Comparison of ENCODE assay signal across 29 mouse cellular contexts in the genomic region with DNA sequence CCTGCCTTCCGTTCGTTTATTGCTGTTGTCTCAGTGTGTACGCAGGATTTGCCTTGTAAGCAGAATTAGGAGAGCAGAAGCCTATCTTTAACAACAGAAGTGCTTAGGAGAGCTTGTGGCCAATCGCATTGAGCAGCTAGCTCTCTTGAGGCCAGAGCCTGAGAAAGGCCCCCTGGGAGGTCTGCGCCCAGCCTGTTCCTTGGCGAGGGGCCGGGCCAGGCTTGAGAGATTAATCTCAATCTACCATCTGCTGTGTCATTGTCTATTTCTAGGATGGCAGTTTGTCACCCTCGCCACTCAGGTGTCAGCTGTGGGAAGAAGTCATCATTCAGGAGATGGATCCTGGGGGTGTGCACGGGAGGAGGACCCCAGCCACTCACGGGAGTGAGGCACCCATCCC. TPM values are rescaled to one million over a fixed set of nuclear protein-coding genes. Genes with fewer than 3 reads are reported as not detected.
DNase-seq lines count a peak whose midpoint lies in the region; ATAC-seq and TF ChIP-seq lines count a peak whose summit lies in the region.
"Had no signal": no experiment of that assay in that cellular context is flagged by ENCODE, and none has a peak within 500 bp of the region (broad histone marks: within the 10 kb centered on the region; RNA-seq: fewer than 3 reads in every experiment).

No protein-coding gene starts in this region.

- no peak for ATAC-seq in embryonic facial prominence, embryonic 14.5 days (ENCODE audit: low read depth)
- 0 out of 2 replicates have a peak, but pooled peaks have one; percentile 34 for ATAC-seq in neural tube, embryonic 12.5 days (ENCODE audit: low FRiP score, low read depth)
- peak; percentile 47; the same call in 1 of the 2 replicates for ATAC-seq in liver, embryonic 14.5 days (ENCODE audit: insufficient read depth)
- no peak for ATAC-seq in midbrain, embryonic 16.5 days
- ATAC-seq: activated CD4-positive, CD25-positive, alpha-beta regulatory T cell, adult 4 months; Patski had no signal

- no peak for TF ChIP-seq CTCF in liver, embryonic 14.5 days (IDR thresholded peaks at IDR 0.05; ENCODE audit: low read depth)

- no peaks in the 10 kb centered on the region for H3K9me3 ChIP-seq in embryonic facial prominence, embryonic 14.5 days (ENCODE audit: control insufficient read depth, low read length)
- no peaks in the 10 kb centered on the region for H3K9me3 ChIP-seq in embryonic facial prominence, embryonic 10.5 days
- no peaks in the 10 kb centered on the region for H3K9me3 ChIP-seq in neural tube, embryonic 12.5 days
- H3K9me3 ChIP-seq in liver, embryonic 14.5 days (ENCODE audit: control insufficient read depth, low read length), result no peaks in the 10 kb centered on the region
- peaks cover 3% of the 10 kb centered on the region; the same call in 1 of the 2 replicates for H3K9me3 ChIP-seq in midbrain, embryonic 16.5 days (replicated peaks; ENCODE audit: control insufficient read depth, low read length, poor library complexity, severe bottlenecking)
- H3K9me3 ChIP-seq: embryonic facial prominence, embryonic 13.5 days; heart, embryonic 15.5 days; limb, embryonic 10.5 days; midbrain, embryonic 10.5 days; stomach, embryonic 15.5 days had no signal

- TF ChIP-seq EP300 in liver, embryonic 14.5 days (IDR thresholded peaks at IDR 0.05; ENCODE audit: low read depth), result no peak

- intact Hi-C loops in left cerebral cortex, postnatal 36 days (cut with DNase I), result no loop called here

- H3K4me3 ChIP-seq in embryonic facial prominence, embryonic 14.5 days (ENCODE audit: low read depth, low read length), result no peak overlapping the region
- no peak overlapping the region for H3K4me3 ChIP-seq in embryonic facial prominence, embryonic 10.5 days
- no peak overlapping the region for H3K4me3 ChIP-seq in neural tube, embryonic 12.5 days
- no peak overlapping the region for H3K4me3 ChIP-seq in liver, embryonic 14.5 days (ENCODE audit: insufficient read depth in 1 of 2, low read depth in 2 of 2, low read length in 2 of 2)
- H3K4me3 ChIP-seq in midbrain, embryonic 16.5 days (ENCODE audit: low read depth, low read length), result no peak overlapping the region
- H3K4me3 ChIP-seq: embryonic facial prominence, embryonic 13.5 days; heart, embryonic 15.5 days; limb, embryonic 10.5 days; midbrain, embryonic 10.5 days; stomach, embryonic 15.5 days had no signal

- WGBS in embryonic facial prominence, embryonic 14.5 days, result 78% methylated on average over 10 of the region's 10 CpGs
- 80% methylated on average over 10 of the region's 10 CpGs for WGBS in embryonic facial prominence, embryonic 10.5 days
- 56% methylated on average over 10 of the region's 10 CpGs for WGBS in neural tube, embryonic 12.5 days
- WGBS in liver, embryonic 14.5 days (ENCODE audit: insufficient replicate concordance), result 22% methylated on average over 10 of the region's 10 CpGs
- WGBS in midbrain, embryonic 16.5 days, result 62% methylated on average over 10 of the region's 10 CpGs

- no peak overlapping the region for H3K4me2 ChIP-seq in embryonic facial prominence, embryonic 14.5 days (ENCODE audit: low read depth, low read length)
- H3K4me2 ChIP-seq in neural tube, embryonic 12.5 days (replicated peaks), result no peak overlapping the region
- H3K4me2 ChIP-seq in liver, embryonic 14.5 days (ENCODE audit: low read depth), result no peak overlapping the region
- H3K4me2 ChIP-seq in midbrain, embryonic 16.5 days (ENCODE audit: low read length), result no peak overlapping the region
- H3K4me2 ChIP-seq: embryonic facial prominence, embryonic 13.5 days; heart, embryonic 15.5 days; stomach, embryonic 15.5 days had no signal

- no peaks in the 10 kb centered on the region for H3K4me1 ChIP-seq in embryonic facial prominence, embryonic 14.5 days (ENCODE audit: control insufficient read depth, insufficient read depth, low read length)
- H3K4me1 ChIP-seq in embryonic facial prominence, embryonic 10.5 days, result no peaks in the 10 kb centered on the region
- H3K4me1 ChIP-seq in neural tube, embryonic 12.5 days, result peaks cover 7% of the 10 kb centered on the region
- H3K4me1 ChIP-seq in liver, embryonic 14.5 days (replicated peaks; ENCODE audit: control insufficient read depth in 2 of 2, insufficient read depth in 2 of 2, low read length in 1 of 2), result no peaks in the 10 kb centered on the region
- peaks cover 2% of the 10 kb centered on the region; the same call in 1 of the 2 replicates for H3K4me1 ChIP-seq in midbrain, embryonic 16.5 days (ENCODE audit: control insufficient read depth, insufficient read depth, low read length)
- H3K4me1 ChIP-seq: embryonic facial prominence, embryonic 13.5 days; heart, embryonic 15.5 days; limb, embryonic 10.5 days; stomach, embryonic 15.5 days had no signal

- no peaks in the 10 kb centered on the region for H3K36me3 ChIP-seq in embryonic facial prominence, embryonic 14.5 days (ENCODE audit: control insufficient read depth, insufficient read depth, low read length)
- H3K36me3 ChIP-seq in embryonic facial prominence, embryonic 10.5 days (replicated peaks), result no peaks in the 10 kb centered on the region
- no peaks in the 10 kb centered on the region for H3K36me3 ChIP-seq in neural tube, embryonic 12.5 days
- no peaks in the 10 kb centered on the region for H3K36me3 ChIP-seq in liver, embryonic 14.5 days (replicated peaks; ENCODE audit: control insufficient read depth, insufficient read depth, low read depth)
- H3K36me3 ChIP-seq in midbrain, embryonic 16.5 days (ENCODE audit: control insufficient read depth, insufficient read depth, low read length), result no peaks in the 10 kb centered on the region
- H3K36me3 ChIP-seq: embryonic facial prominence, embryonic 13.5 days; heart, embryonic 15.5 days; limb, embryonic 10.5 days; midbrain, embryonic 10.5 days; stomach, embryonic 15.5 days had no signal

- peak; percentile 16 for DNase-seq in embryonic facial prominence, embryonic 14.5 days (ENCODE audit: low spot score)
- DNase-seq in embryonic facial prominence, embryonic 10.5 days (ENCODE audit: low spot score), result no peak
- DNase-seq in neural tube, embryonic 10.5 days (ENCODE audit: extremely low spot score, low spot score), result no peak
- DNase-seq in liver, embryonic 14.5 days (ENCODE audit: low read depth in 3 of 3, low spot score in 3 of 3), result no peak
- no peak for DNase-seq in left cerebral cortex, postnatal 36 days (ENCODE audit: low spot score in 2 of 2)
- DNase-seq: adrenal gland, postnatal 14 days; cerebellum, adult 9-10 months; heart, adult 18-20 months; right cerebral cortex, adult 18-20 months; spleen, adult 18-20 months; thymus, adult 2 months had no signal

- H3K9ac ChIP-seq in embryonic facial prominence, embryonic 14.5 days (ENCODE audit: low read depth, low read length), result no peak overlapping the region
- no peak overlapping the region for H3K9ac ChIP-seq in neural tube, embryonic 12.5 days
- H3K9ac ChIP-seq in liver, embryonic 14.5 days (replicated peaks), result no peak overlapping the region
- H3K9ac ChIP-seq in midbrain, embryonic 16.5 days (ENCODE audit: low read depth, low read length), result no peak overlapping the region
- H3K9ac ChIP-seq: embryonic facial prominence, embryonic 13.5 days; heart, embryonic 15.5 days; stomach, embryonic 15.5 days had no signal

- no peak overlapping the region for H3K27ac ChIP-seq in embryonic facial prominence, embryonic 14.5 days (replicated peaks; ENCODE audit: low read depth, low read length)
- no peak overlapping the region for H3K27ac ChIP-seq in embryonic facial prominence, embryonic 10.5 days (replicated peaks)
- H3K27ac ChIP-seq in neural tube, embryonic 12.5 days, result no peak overlapping the region
- no peak overlapping the region for H3K27ac ChIP-seq in liver, embryonic 14.5 days
- H3K27ac ChIP-seq in midbrain, embryonic 16.5 days (ENCODE audit: low read length), result no peak overlapping the region
- H3K27ac ChIP-seq: embryonic facial prominence, embryonic 13.5 days; heart, embryonic 15.5 days; limb, embryonic 10.5 days; midbrain, embryonic 10.5 days; stomach, embryonic 15.5 days had no signal

- H3K27me3 ChIP-seq in embryonic facial prominence, embryonic 14.5 days (replicated peaks; ENCODE audit: control insufficient read depth, insufficient read depth, low read length), result no peaks in the 10 kb centered on the region
- no peaks in the 10 kb centered on the region for H3K27me3 ChIP-seq in embryonic facial prominence, embryonic 10.5 days (replicated peaks; ENCODE audit: low read depth, poor library complexity, severe bottlenecking)
- no peaks in the 10 kb centered on the region for H3K27me3 ChIP-seq in neural tube, embryonic 12.5 days (replicated peaks)
- H3K27me3 ChIP-seq in liver, embryonic 14.5 days (ENCODE audit: control insufficient read depth, insufficient read depth, low read length), result no peaks in the 10 kb centered on the region
- H3K27me3 ChIP-seq in midbrain, embryonic 16.5 days (ENCODE audit: control insufficient read depth, insufficient read depth, low read depth, low read length), result no peaks in the 10 kb centered on the region
- H3K27me3 ChIP-seq: embryonic facial prominence, embryonic 13.5 days; heart, embryonic 15.5 days; Patski; stomach, embryonic 15.5 days had no signal

RNA-seq across cellular contexts. Expression of gene Lrrc38, which starts 12.0 kb away (rescaled TPM):
- 2.2 and 2.3 TPM in 2 replicates for polyA plus RNA-seq in embryonic facial prominence, embryonic 14.5 days (2014; fragmentation: Nextera tagmentation; extraction: Ambion mirVana)
- 0.10 TPM in 1 of 2 replicates, not detected in the other for polyA plus RNA-seq in embryonic facial prominence, embryonic 10.5 days (2016; fragmentation: Nextera tagmentation; extraction: Ambion mirVana)
- polyA plus RNA-seq in neural tube, embryonic 12.5 days (2016; fragmentation: Nextera tagmentation; extraction: Ambion mirVana), result 0.79 and 0.86 TPM in 2 replicates
- not detected in 2 replicates for polyA plus RNA-seq in liver, embryonic 14.5 days (2012; rRNA removed)
- polyA plus RNA-seq in liver, embryonic 14.5 days (2014; fragmentation: Nextera tagmentation; extraction: Ambion mirVana), result not detected in 2 replicates
- polyA plus RNA-seq in midbrain, embryonic 16.5 days (2015; fragmentation: Nextera tagmentation; extraction: Ambion mirVana), result 0.40 and 0.52 TPM in 2 replicates
- 1 to 10 TPM; 1.7 to 3.0 TPM for total RNA-seq in left cerebral cortex, postnatal 36 days (2021)
- total RNA-seq: adrenal gland, postnatal 14 days; heart, adult 18-20 months; hematopoietic stem cell, adult 5-6 weeks; monocyte, adult 5-6 weeks; neutrophil, adult 5-6 weeks had no signal
- polyA plus RNA-seq: activated CD4-positive, CD25-positive, alpha-beta regulatory T cell, adult 4 months; C2C12; embryonic facial prominence, embryonic 13.5 days; kidney, embryonic 14.5 days; liver, embryonic 16.5 days; Patski; stomach, embryonic 15.5 days had no signal

RNA-seq across cellular contexts. Expression of gene Pramel1, which starts 32.7 kb away (rescaled TPM):
- polyA plus RNA-seq in embryonic facial prominence, embryonic 14.5 days (2014; fragmentation: Nextera tagmentation; extraction: Ambion mirVana), result not detected in 2 replicates
- not detected in 2 replicates for polyA plus RNA-seq in embryonic facial prominence, embryonic 10.5 days (2016; fragmentation: Nextera tagmentation; extraction: Ambion mirVana)
- not detected in 2 replicates for polyA plus RNA-seq in neural tube, embryonic 12.5 days (2016; fragmentation: Nextera tagmentation; extraction: Ambion mirVana)
- not detected in 2 replicates for polyA plus RNA-seq in liver, embryonic 14.5 days (2012; rRNA removed)
- not detected in 2 replicates for polyA plus RNA-seq in liver, embryonic 14.5 days (2014; fragmentation: Nextera tagmentation; extraction: Ambion mirVana)
- polyA plus RNA-seq in midbrain, embryonic 16.5 days (2015; fragmentation: Nextera tagmentation; extraction: Ambion mirVana), result not detected in 2 replicates
- total RNA-seq in left cerebral cortex, postnatal 36 days (2021), result not detected
- total RNA-seq: adrenal gland, postnatal 14 days; heart, adult 18-20 months; hematopoietic stem cell, adult 5-6 weeks; layer of hippocampus, postnatal 25 days; monocyte, adult 5-6 weeks; neutrophil, adult 5-6 weeks had no signal
- polyA plus RNA-seq: activated CD4-positive, CD25-positive, alpha-beta regulatory T cell, adult 4 months; C2C12; embryonic facial prominence, embryonic 13.5 days; heart, embryonic 15.5 days; intestine, embryonic 14.5 days; kidney, embryonic 14.5 days; limb, embryonic 10.5 days; liver, embryonic 16.5 days; midbrain, embryonic 10.5 days; Patski; stomach, embryonic 15.5 days; thymus, adult 2 months; urinary bladder, adult 2 months had no signal

RNA-seq across cellular contexts. Expression of gene Pramef8, which starts 50.7 kb away (rescaled TPM):
- 8.8 and 12.1 TPM in 2 replicates for polyA plus RNA-seq in embryonic facial prominence, embryonic 14.5 days (2014; fragmentation: Nextera tagmentation; extraction: Ambion mirVana)
- 18.1 and 21.5 TPM in 2 replicates for polyA plus RNA-seq in embryonic facial prominence, embryonic 10.5 days (2016; fragmentation: Nextera tagmentation; extraction: Ambion mirVana)
- 21.3 and 23.0 TPM in 2 replicates for polyA plus RNA-seq in neural tube, embryonic 12.5 days (2016; fragmentation: Nextera tagmentation; extraction: Ambion mirVana)
- 1.5 TPM in 2 replicates for polyA plus RNA-seq in liver, embryonic 14.5 days (2012; rRNA removed)
- polyA plus RNA-seq in liver, embryonic 14.5 days (2014; fragmentation: Nextera tagmentation; extraction: Ambion mirVana), result 2.2 and 2.4 TPM in 2 replicates
- 25.2 and 27.0 TPM in 2 replicates for polyA plus RNA-seq in midbrain, embryonic 16.5 days (2015; fragmentation: Nextera tagmentation; extraction: Ambion mirVana)
- total RNA-seq in left cerebral cortex, postnatal 36 days (2021), result 10 to 100 TPM; 13.2 to 14.1 TPM

Comparison
In these comparisons a context has a peak if more than half of its experiments do, and no peak if none do; other contexts are left out.
1. ATAC-seq: peak in neural tube, embryonic 12.5 days (single experiment) and liver, embryonic 14.5 days (single experiment); none in embryonic facial prominence, embryonic 14.5 days (single experiment) and midbrain, embryonic 16.5 days (single experiment).